Mouse (Mus musculus) liver, embryonic 14.5 days (tissue): ENCODE data around the gene Reps2. TPM values are rescaled to one million over a fixed set of nuclear protein-coding genes. Genes with fewer than 3 reads are reported as not detected.

ENCODE experiments used
- ATAC-seq: fragments of 200-750 bp; cut with Nextera tagmentation; 2 replicates; pipeline ENCODE4 v1.8.0; 2017; ENCODE audit warnings: moderate number of reproducible peaks, mild to moderate bottlenecking, moderate library complexity; ENCODE audit not compliant: insufficient read depth
- DNase-seq, 3 experiments: peaks; one replicate each; pipeline ENCODE4 v3.0.0-alpha.2; 2012 to 2013; ENCODE audit warnings: low read depth in 3 of 3, low spot score in 3 of 3
- H3K27ac ChIP-seq: fragments of 300-500 bp; sonication (generic); 2 replicates; pipeline ENCODE4 v1.5.1; 2014; ENCODE audit warnings: moderate library complexity, mild to moderate bottlenecking, control low read depth, inconsistent platforms
- H3K27me3 ChIP-seq: fragments of 300-500 bp; sonication (generic); 2 replicates; pipeline ENCODE4 v1.6.1; 2014; ENCODE audit warnings: mild to moderate bottlenecking, low read length, moderate library complexity; ENCODE audit not compliant: control insufficient read depth, insufficient read depth
- H3K36me3 ChIP-seq: fragments of 300-500 bp; sonication (generic); replicated peaks from 2 replicates; pipeline ENCODE4 v1.6.1; 2014; ENCODE audit warnings: low read depth; ENCODE audit not compliant: control insufficient read depth, insufficient read depth
- H3K4me1 ChIP-seq, 2 experiments: fragments of 200-500 bp in 1 of 2; fragments of 300-500 bp in 1 of 2; sonication (generic) in 1 of 2; replicated peaks; 2 replicates each; pipeline ENCODE4 v1.6.1; 2012 to 2014; ENCODE audit warnings: antibody characterized with exemption in 1 of 2, inconsistent platforms in 1 of 2, low read length in 1 of 2; ENCODE audit not compliant: control insufficient read depth in 2 of 2, insufficient read depth in 2 of 2
- H3K4me2 ChIP-seq: fragments of 300-500 bp; sonication (generic); 2 replicates; pipeline ENCODE4 v1.6.1; 2014; ENCODE audit warnings: low read depth, mild to moderate bottlenecking, control low read depth, moderate library complexity
- H3K4me3 ChIP-seq, 2 experiments: fragments of 200-500 bp in 1 of 2; fragments of 300-500 bp in 1 of 2; sonication (generic) in 1 of 2; 2 replicates each; pipeline ENCODE4 v1.5.1; 2012 to 2014; ENCODE audit warnings: low read depth in 2 of 2, low read length in 2 of 2, mild to moderate bottlenecking in 2 of 2, control low read depth in 1 of 2, inconsistent platforms in 1 of 2, moderate library complexity in 1 of 2; ENCODE audit not compliant: insufficient read depth in 1 of 2
- H3K9ac ChIP-seq: fragments of 300-500 bp; sonication (generic); replicated peaks from 2 replicates; pipeline ENCODE4 v1.6.1; 2014; ENCODE audit warnings: mild to moderate bottlenecking, control low read depth, moderate library complexity
- H3K9me3 ChIP-seq: fragments of 300-500 bp; sonication (generic); 2 replicates; pipeline ENCODE4 v1.6.1; 2016; ENCODE audit warnings: low read length, mixed read lengths; ENCODE audit not compliant: control insufficient read depth
- CTCF ChIP-seq: IDR thresholded peaks from 2 replicates; pipeline ENCODE4 v1.5.1; 2016; ENCODE audit warnings: antibody characterized with exemption, low read depth, control low read depth
- EP300 ChIP-seq: IDR thresholded peaks from 2 replicates; pipeline ENCODE4 v1.6.1; 2016; ENCODE audit warnings: antibody characterized with exemption, low read depth
- WGBS: fragments of 180-500 bp; shearing (Covaris S2); extraction: QIAGEN DNeasy Blood & Tissue Kit; methylation state at CpG from one replicate; pipeline ENCODE4 v1.1.7; 2014; ENCODE audit not compliant: insufficient replicate concordance; 5-methylcytosine and 5-hydroxymethylcytosine counted together
- polyA plus RNA-seq, 2 experiments: library from polyadenylated mRNA; depleted of rRNA in 1 of 2; stranded (reverse) in 1 of 2; unstranded in 1 of 2; fragments of >200 nt; fragmentation: Nextera tagmentation in 1 of 2; extraction: Ambion mirVana in 1 of 2; gene quantifications; 2 replicates each; pipeline versions ENCODE4 v1.2.1 to v1.2.3; 2012 to 2014

The Reps2 gene
- polyA plus RNA-seq, 2 experiments = 0.63 to 0.95 TPM

DNA sequence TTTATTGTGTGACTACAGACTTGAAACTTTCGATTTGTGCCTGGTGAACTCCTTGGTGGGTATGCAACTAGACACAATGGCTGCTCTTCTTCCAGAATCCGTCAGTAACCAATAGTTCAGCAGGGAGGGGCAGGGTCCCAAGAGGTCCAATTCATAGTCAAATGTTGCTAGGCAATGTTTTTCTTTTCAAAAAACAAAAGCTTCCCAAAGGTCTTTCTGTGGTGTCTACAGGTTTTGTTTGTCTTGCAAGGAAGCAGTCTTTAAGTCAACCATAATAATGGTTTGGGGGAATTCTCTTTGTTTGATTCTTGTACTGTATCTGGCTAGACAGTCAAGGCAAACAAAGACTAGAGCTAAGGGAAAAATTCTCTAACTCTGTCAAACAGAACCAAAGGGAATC, 138.3 kb downstream of the Reps2 start:
- Histone ChIP-seq H3K9me3 (no peaks in the 10 kb centered on the region), H3K4me2 (no peak overlapping the region), H3K9ac (no peak overlapping the region), H3K27ac (no peak overlapping the region), H3K4me3 (no peak overlapping the region), H3K27me3 (no peaks in the 10 kb centered on the region), H3K4me1 (no peaks in the 10 kb centered on the region), H3K36me3 (no peaks in the 10 kb centered on the region)
- TF ChIP-seq EP300 (no peak), CTCF (no peak)
- DNase-seq = no peak
- 44% methylated on average over 2 of the region's 2 CpGs for WGBS
- no peak for ATAC-seq

DNA sequence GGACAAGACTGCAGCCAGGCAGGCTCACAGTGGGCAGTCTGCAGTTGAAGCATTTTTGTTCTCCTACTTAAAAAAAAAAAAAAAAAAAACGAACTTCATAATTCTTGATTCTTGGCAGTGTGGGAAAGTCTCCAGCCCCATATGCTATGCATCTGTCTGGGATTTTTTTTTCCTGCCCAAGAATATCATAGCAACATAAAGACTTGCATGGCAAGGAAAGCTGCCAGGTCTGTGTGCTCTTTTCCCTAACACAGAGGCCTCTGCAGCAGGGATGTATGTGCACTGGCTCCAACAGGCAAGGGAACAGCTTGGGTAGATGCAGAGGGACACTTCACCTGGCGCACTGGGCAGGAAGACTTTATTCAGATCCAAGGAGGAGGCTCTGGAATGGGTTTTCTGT, 140.0 kb downstream of the Reps2 start:
- TF ChIP-seq CTCF = no peak
- TF ChIP-seq EP300 = no peak
- ATAC-seq (no peak), DNase-seq (no peak)
- Histone ChIP-seq H3K27me3 (no peaks in the 10 kb centered on the region), H3K9ac (no peak overlapping the region), H3K4me3 (no peak overlapping the region), H3K27ac (no peak overlapping the region), H3K4me1 (no peaks in the 10 kb centered on the region), H3K36me3 (no peaks in the 10 kb centered on the region), H3K4me2 (no peak overlapping the region), H3K9me3 (no peaks in the 10 kb centered on the region)
- WGBS = 48% methylated on average over 2 of the region's 2 CpGs

DNA sequence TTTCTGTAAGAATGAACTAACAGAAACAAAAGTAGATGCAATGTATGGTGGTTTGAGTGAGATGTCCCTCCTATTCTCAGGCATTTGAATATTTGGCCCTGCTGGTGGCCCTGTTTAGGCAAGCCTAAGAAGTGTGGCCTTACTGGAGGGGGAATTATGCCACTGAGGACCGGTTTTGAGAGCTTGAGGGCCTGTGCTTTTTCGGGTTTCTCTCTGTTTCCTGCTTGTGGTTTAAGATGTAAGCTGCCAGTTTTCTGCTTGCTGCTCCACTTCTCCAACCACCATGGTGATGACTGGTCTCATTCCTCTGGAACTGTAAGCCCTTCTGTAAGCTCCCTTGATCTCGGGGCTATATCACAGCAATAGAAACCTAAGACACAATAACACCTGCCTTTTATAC, 142.5 kb downstream of the Reps2 start:
- 34% methylated on average over 3 of the region's 3 CpGs for WGBS
- H3K4me2 ChIP-seq = no peak overlapping the region
- no peak overlapping the region for H3K9ac ChIP-seq
- H3K36me3 ChIP-seq = no peaks in the 10 kb centered on the region
- no peaks in the 10 kb centered on the region for H3K9me3 ChIP-seq
- no peak for ATAC-seq
- H3K4me1 ChIP-seq = no peaks in the 10 kb centered on the region
- no peaks in the 10 kb centered on the region for H3K27me3 ChIP-seq
- no peak overlapping the region for H3K27ac ChIP-seq
- TF ChIP-seq CTCF = no peak
- no peak for TF ChIP-seq EP300
- H3K4me3 ChIP-seq = no peak overlapping the region
- DNase-seq = no peak

DNA sequence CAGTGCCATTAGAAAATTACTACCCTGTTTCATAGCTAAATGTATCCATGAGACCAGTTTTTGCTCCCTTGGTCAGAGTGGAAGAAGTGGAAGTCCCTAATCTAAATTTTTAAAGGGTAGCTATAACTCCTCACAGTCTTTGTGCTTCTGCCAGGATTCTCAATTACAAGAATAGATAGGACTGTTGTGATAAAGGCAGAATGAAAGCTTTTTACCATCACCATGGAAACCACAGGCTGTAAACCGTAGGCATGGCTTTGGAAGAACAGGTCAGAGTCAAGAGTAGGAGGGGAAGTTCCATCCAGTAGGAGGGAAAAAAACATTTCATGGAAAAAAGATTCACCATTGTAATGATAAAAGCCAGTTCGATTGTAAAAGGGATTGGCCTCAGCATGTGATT, 147.0 kb downstream of the Reps2 start:
- DNase-seq = no peak
- H3K4me1 ChIP-seq = no peaks in the 10 kb centered on the region
- no peaks in the 10 kb centered on the region for H3K27me3 ChIP-seq
- H3K36me3 ChIP-seq = no peaks in the 10 kb centered on the region
- ATAC-seq = no peak
- H3K4me2 ChIP-seq = no peak overlapping the region
- no peak overlapping the region for H3K9ac ChIP-seq
- no peak overlapping the region for H3K27ac ChIP-seq
- 44% methylated on average over 2 of the region's 2 CpGs for WGBS
- H3K4me3 ChIP-seq = no peak overlapping the region
- no peaks in the 10 kb centered on the region for H3K9me3 ChIP-seq
- no peak for TF ChIP-seq CTCF
- TF ChIP-seq EP300 = no peak

DNA sequence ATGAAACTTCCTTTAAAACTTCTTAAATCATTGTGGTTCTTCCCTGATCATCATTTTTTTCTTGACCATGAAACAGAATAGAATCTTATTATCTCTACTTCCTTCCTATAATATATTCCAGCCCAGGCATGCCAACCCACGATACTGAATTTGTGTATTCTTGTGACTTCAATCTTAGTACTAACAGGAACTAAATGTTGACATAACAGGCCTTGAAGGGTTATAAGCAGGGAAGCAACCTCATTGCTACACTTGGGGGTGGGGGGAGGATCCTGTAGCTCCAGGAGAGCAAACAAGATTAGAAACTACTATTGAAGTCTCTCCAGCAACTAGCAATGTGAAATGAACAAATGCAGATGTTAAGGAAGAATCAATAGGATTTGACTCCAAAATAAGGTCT, 154.8 kb downstream of the Reps2 start:
- no peak overlapping the region for H3K4me2 ChIP-seq
- no peaks in the 10 kb centered on the region for H3K9me3 ChIP-seq
- no peak overlapping the region for H3K9ac ChIP-seq
- no peaks in the 10 kb centered on the region for H3K4me1 ChIP-seq
- no peak overlapping the region for H3K27ac ChIP-seq
- no peak for DNase-seq
- WGBS = 21% methylated on average over 1 of the region's 1 CpGs
- no peaks in the 10 kb centered on the region for H3K27me3 ChIP-seq
- ATAC-seq = no peak
- no peaks in the 10 kb centered on the region for H3K36me3 ChIP-seq
- no peak overlapping the region for H3K4me3 ChIP-seq
- no peak for TF ChIP-seq CTCF
- TF ChIP-seq EP300 = no peak

DNA sequence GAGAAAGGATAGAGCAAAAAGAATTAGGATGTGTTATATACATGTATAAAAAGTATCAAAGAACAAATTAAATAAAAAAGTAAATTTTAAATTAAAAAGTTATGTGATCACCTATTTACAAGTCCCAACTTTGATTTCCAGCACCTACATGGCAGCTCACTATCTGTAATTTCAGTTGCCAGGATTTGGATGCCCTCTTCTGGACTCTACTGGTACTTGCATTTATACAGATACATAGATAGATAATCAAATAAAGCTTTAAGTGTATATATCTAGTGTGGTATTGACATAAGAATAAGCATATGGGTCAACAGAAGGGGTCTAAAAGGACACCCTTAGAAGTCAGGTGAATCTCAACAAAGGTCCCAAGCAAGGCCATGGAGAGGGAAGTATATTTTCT, 155.7 kb downstream of the Reps2 start:
- H3K4me3 ChIP-seq = no peak overlapping the region
- no peaks in the 10 kb centered on the region for H3K27me3 ChIP-seq
- H3K4me2 ChIP-seq = no peak overlapping the region
- no peak for DNase-seq
- H3K9ac ChIP-seq = no peak overlapping the region
- no peaks in the 10 kb centered on the region for H3K36me3 ChIP-seq
- no peak overlapping the region for H3K27ac ChIP-seq
- no peak for ATAC-seq
- no peaks in the 10 kb centered on the region for H3K9me3 ChIP-seq
- H3K4me1 ChIP-seq = no peaks in the 10 kb centered on the region
- TF ChIP-seq EP300 (no peak), CTCF (peak; percentile 12; the same call in 1 of the 2 replicates)
